Mouse (Mus musculus): Measurements from ENCODE around the gene Paqr9. TPM values are rescaled to one million over a fixed set of nuclear protein-coding genes. Genes with fewer than 3 reads are reported as not detected.

The Paqr9 gene
- total RNA-seq (2021): 10 to 100 TPM; 38.1 to 40.5 TPM
- long read RNA-seq, experiment 1, full-length matches to known transcripts: 73 of 74 reads
- long read RNA-seq, experiment 1, partial matches to known transcripts: 0 of 74 reads
- long read RNA-seq, experiment 1, other reads (novel, unspliced or antisense): 1 of 74 reads
- long read RNA-seq, experiment 2, full-length matches to known transcripts: 37 of 40 reads
- long read RNA-seq, experiment 2, partial matches to known transcripts: 0 of 40 reads
- long read RNA-seq, experiment 2, other reads (novel, unspliced or antisense): 3 of 40 reads

- DNase-seq: peak in 1 of 2 experiments; percentile 26
Measured at GRCm38 (mm10) chr9:95559059-95559935, at the start of gene Paqr9. Paqr9 (plus strand) TSS chr9:95559657.

- DNase-seq: no peak
Measured at GRCm38 (mm10) chr9:95510693-95511404, 48.6 kb upstream of the Paqr9 start.

- peak; percentile 97 for DNase-seq
Measured at GRCm38 (mm10) chr9:95511472-95512330, 47.8 kb upstream of the Paqr9 start, which contains the start of gene U2surp. U2surp (minus strand) TSS chr9:95511996.

GRCm38 (mm10) chr9:95512331-95513030 is 47.0 kb upstream of the Paqr9 start:
- DNase-seq: no peak

GRCm38 (mm10) chr9:95513776-95514175 is 45.7 kb upstream of the Paqr9 start:
- no peak for DNase-seq

GRCm38 (mm10) chr9:95514361-95514760 is 45.1 kb upstream of the Paqr9 start:
- DNase-seq: peak in 1 of 2 experiments; percentile 21

- no peak for DNase-seq
Measured at GRCm38 (mm10) chr9:95520563-95520962, 38.9 kb upstream of the Paqr9 start.

GRCm38 (mm10) chr9:95521031-95521430 is 38.4 kb upstream of the Paqr9 start:
- DNase-seq: no peak

- no peak for DNase-seq
Measured at GRCm38 (mm10) chr9:95521566-95521965, 37.9 kb upstream of the Paqr9 start.

- no peak for DNase-seq
Measured at GRCm38 (mm10) chr9:95522561-95522960, 36.9 kb upstream of the Paqr9 start.

- DNase-seq: no peak
Measured at GRCm38 (mm10) chr9:95525376-95525775, 34.1 kb upstream of the Paqr9 start.

GRCm38 (mm10) chr9:95525961-95526360 is 33.5 kb upstream of the Paqr9 start:
- DNase-seq: peak; percentile 46 to 53

GRCm38 (mm10) chr9:95527676-95528075 is 31.8 kb upstream of the Paqr9 start:
- no peak for DNase-seq

- DNase-seq: no peak
Measured at GRCm38 (mm10) chr9:95531144-95531543, 28.3 kb upstream of the Paqr9 start.

- no peak for DNase-seq
Measured at GRCm38 (mm10) chr9:95533817-95534216, 25.6 kb upstream of the Paqr9 start.

GRCm38 (mm10) chr9:95539176-95539800 is 20.2 kb upstream of the Paqr9 start:
- DNase-seq: no peak

GRCm38 (mm10) chr9:95540487-95540886 is 19.0 kb upstream of the Paqr9 start:
- peak; percentile 56 to 67 for DNase-seq

GRCm38 (mm10) chr9:95541208-95541607 is 18.2 kb upstream of the Paqr9 start:
- no peak for DNase-seq

GRCm38 (mm10) chr9:95541650-95542432 is 17.6 kb upstream of the Paqr9 start:
- no peak for DNase-seq

- DNase-seq: no peak
Measured at GRCm38 (mm10) chr9:95542475-95542874, 17.0 kb upstream of the Paqr9 start.

All from heart, adult 18-20 months (tissue).